Mouse (Mus musculus) liver, embryonic 14.5 days (tissue): ENCODE measurements around the gene Naip2.

Source experiments
- CTCF ChIP-seq: IDR thresholded peaks from 2 replicates; pipeline ENCODE4 v1.5.1; 2016; ENCODE audit warnings: antibody characterized with exemption, low read depth, control low read depth
- EP300 ChIP-seq: IDR thresholded peaks from 2 replicates; pipeline ENCODE4 v1.6.1; 2016; ENCODE audit warnings: antibody characterized with exemption, low read depth

DNA sequence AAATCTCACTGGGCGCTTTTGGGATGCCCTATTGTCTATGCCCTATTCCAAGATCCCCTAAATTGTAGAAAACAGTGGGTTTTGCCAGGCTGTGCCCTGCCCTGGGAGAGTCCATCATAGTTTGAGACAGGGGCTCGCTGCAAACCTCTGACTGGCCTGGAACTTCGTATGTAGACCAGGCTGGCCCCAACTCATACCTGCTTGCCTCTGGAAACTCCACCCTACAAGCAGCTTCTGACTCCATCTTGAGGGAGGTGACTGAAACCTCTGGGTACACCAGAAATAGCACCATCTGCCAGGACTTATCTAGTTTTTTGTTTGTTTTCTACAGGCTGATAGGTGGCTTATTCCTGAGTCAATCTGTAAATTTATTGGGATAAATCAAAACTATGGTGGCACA is 77.9 kb downstream of the Naip2 start:
- TF ChIP-seq CTCF = no peak
- TF ChIP-seq EP300 = no peak
